Mouse (Mus musculus) hindlimb bud, embryonic 11.5 days (tissue): ENCODE data around the gene Ppat.
A peak's percentile ranks its signal among the peaks of the same experiment; 100 is the strongest.
"Not testable (repeated sequence)": the region's sequence is repeated elsewhere in the genome, so short reads cannot be mapped to it uniquely, and the experiment has no call there.

Experiments used
- DNase-seq: peaks from one replicate; pipeline ENCODE4 v3.0.0-alpha.2; 2012; ENCODE audit warnings: low read depth, low spot score; ENCODE audit errors: extremely low spot score

Gene Ppat

GRCm38 (mm10) chr5:76951106-76952027, at the start of gene Ppat, which contains the start of gene Paics:
Gene Ppat, minus strand, starts transcription at chr5:76951578.
Gene Paics, plus strand, starts transcription at chr5:76951307.
- peak; percentile 82 for DNase-seq

DNA sequence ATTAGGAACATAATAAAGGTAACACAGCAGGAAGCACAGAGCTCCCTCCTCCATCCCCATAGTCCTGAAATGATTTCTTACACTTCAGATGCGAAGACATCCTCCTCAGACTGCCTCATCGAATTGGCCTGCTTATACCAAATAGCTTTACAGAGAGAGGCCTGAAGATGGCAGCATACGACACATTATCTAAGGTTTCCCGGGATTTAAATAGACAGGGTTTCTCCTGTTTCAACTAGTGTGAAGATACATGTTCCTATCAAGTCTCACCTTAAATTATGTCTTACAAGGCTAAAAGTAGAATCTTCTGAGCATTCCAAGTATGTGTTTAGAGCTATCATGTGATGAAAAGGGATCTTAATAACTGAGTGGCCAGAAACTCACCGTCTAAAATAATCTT, 47.0 kb upstream of the Ppat start:
- DNase-seq: no peak

DNA sequence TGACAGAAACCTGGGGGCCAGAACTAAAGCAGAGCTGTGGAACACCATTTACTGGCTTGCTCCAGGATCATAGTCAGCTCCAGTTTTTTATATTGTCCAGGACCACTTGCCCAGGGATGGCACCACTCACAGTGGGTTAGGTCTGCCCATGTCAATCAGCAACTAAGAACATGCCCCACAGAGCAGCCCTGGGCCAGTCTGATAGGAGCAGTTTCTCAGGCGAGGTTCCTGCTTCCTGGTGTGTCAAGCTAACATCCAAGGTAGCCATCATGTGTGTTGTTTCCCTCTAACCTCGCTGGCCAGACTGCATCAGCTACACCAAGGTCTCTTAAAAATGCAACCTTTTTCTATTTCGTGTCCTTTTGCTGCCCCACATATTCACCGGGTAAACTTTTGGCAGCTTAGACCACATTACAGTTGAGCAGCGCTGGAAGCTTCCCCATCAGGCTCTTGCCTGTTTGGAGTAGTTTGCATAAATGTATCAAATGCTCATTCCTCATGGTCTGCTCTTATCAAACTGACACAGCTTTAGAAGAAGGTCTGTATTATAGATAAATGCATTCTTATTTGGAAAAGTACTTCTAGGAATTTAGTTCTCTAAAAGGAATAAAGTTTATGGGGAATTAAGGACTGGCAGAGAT, 41.9 kb upstream of the Ppat start:
- no peak for DNase-seq

DNA sequence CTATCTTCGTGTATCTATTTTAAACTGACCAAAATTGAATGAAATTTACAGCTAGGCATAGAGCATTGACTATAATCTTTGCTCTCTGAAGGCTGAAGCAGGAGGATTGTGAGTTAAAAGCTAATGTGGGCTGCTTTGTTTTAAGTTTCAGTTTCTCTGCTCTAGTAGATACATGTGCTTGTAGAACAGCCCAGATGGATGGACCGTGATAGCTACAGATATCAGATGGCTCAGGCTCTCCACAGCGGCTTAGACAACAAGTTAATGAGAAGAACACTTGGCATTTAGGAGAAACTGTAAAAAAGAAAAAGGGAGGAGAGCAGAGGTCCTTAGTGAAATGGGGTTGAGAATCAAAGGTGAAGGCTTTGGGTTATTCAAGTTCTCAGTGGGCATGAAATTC, 39.4 kb upstream of the Ppat start:
- no peak for DNase-seq

DNA sequence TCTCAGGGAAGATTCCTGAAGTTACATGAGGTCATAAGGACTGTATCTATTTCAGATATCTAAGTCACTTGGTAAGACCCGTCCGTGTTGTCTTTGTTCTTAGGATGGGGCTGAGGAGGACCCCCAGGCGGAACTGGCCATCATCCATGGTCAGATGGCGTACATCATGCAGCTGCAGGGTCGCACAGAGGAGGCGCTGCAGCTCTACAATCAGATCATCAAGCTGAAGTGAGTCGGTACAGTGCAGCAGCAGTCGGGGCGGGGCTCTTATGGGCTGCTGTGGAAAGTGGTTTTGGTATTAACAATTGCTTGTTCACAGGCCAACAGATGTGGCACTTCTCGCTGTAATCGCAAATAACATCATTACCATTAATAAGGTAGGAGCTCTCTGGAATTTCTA, 32.6 kb upstream of the Ppat start:
- no peak for DNase-seq

GRCm38 (mm10) chr5:76975736-76976135, 24.4 kb upstream of the Ppat start:
- DNase-seq: no peak

- DNase-seq: peak; percentile 54
Measured at GRCm38 (mm10) chr5:76974554-76975285, 23.3 kb upstream of the Ppat start, which contains the start of gene Srp72. Gene Srp72, plus strand, starts transcription at chr5:76974683.

GRCm38 (mm10) chr5:76974207-76974553, 22.8 kb upstream of the Ppat start:
- no peak for DNase-seq

DNA sequence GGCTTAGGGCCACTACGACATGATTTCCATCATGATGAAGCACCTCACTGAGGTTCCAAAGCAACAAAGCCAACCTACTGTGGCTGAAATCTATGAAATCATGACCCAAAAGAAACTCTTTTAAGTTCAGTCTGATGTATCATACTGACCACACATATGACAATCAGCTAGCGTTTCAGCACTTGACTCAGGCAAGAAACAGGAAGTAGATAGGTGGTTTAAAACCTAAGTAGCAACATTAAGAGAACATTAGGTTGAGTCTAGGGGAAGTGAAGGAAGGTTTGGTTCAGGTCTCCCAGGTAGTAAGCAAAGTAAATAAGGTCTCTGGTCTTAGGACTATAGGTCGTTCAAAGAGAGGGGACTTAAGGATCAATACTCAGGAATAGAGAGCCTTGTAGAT, 22.1 kb upstream of the Ppat start:
- DNase-seq: no peak

- not testable (repeated sequence) for DNase-seq
Measured at GRCm38 (mm10) chr5:76971115-76971514, 19.7 kb upstream of the Ppat start.

GRCm38 (mm10) chr5:76969250-76969649, 17.9 kb upstream of the Ppat start:
- no peak for DNase-seq

GRCm38 (mm10) chr5:76964651-76965050, 13.3 kb upstream of the Ppat start:
- DNase-seq: no peak

DNA sequence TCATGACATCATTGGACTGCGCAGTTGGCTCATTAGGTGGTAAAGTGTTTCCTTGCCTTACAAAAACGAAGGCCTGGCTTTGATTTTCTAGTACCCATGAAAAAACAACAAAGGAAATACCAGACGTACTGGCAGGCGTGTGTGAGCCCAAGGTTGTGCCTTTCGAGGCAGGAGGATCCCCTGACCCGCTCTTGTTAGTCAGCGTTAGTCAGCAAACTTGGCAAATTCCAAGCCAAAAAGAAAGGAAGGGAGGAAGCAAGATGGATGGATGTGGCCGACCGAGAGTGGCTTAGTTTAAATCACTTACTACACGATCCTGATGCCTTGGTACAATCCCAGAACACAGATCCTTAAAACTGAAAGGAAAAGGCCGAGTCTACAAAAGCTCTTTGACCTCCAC, 11.2 kb upstream of the Ppat start:
- DNase-seq: no peak

- no peak for DNase-seq
Measured at GRCm38 (mm10) chr5:76959587-76959986, 8.2 kb upstream of the Ppat start.

DNA sequence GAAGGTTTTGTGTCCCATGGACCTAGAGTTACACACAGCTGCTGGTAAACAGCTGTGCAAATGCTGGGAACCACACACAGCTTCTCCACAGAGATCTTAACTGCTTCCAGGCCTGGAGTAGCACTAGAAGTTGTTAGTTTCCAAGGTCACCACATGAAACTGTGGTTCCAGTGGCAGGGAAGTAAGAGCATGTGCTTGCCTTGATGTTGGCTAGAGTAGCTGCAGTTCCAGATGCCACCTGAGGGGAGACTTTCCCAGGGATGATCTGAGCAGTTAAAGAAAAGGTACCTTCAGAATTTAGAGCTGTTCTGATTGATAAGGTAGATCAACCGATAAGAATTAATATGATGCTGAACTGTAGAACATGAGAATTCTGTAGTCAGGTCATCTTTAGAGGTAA, 6.6 kb upstream of the Ppat start:
- no peak for DNase-seq

DNA sequence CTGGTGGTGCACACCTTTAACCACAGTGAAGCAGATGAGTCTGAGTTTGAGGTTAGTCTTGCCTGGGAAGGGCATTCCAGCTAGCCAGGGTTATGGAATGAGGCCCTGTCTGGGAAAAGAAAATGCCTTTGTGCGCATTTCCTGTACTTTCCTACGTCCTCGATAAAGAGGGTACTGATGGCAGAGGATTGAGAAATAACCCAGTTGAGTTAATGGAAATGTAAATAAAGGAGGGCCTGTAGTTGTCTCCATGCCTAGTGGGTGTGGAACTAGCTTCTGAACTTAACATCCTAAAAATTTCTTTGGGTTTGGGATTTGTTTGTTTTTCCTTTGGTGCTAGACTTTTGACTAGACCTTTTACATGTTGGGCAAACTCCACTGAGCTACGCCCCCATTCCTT, 4.1 kb upstream of the Ppat start:
- DNase-seq: no peak

GRCm38 (mm10) chr5:76954271-76954900, 3.0 kb upstream of the Ppat start:
- DNase-seq: no peak

DNA sequence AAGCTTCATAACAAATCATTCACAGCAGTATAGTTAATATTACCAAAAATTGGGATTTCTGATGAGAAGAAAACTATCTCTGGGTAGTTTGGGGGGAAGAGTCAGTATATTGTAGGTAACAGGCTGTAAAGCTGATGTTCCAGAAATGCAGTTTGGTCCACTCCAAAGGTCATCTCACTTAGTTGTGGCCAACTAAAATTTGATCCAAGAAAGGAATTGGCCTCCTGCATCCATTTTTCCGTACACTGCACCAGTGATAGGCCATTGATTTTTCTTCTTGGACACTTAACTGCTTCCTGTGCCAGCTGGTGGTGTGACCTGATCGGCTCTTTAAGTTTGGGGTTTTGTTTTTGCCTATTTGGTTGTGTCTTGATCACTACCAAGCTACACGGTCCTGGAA, 2.4 kb upstream of the Ppat start:
- DNase-seq: no peak

GRCm38 (mm10) chr5:76952112-76953040, 998 bp upstream of the Ppat start:
- DNase-seq: no peak
